Mouse (Mus musculus): ENCODE results near the gene Cacng8. TPM values are rescaled to one million over a fixed set of nuclear protein-coding genes. Genes with fewer than 3 reads are reported as not detected.
"Not testable (repeated sequence)": the region's sequence is repeated elsewhere in the genome, so short reads cannot be mapped to it uniquely, and the experiment has no call there.

Gene Cacng8
- total RNA-seq, 2 experiments from 2014 or later: 166 TPM

GRCm38 (mm10) chr7:3386036-3386730 is 4.3 kb upstream of the Cacng8 start:
- no peak for DNase-seq (ENCODE audit: low spot score in 2 of 2)

GRCm38 (mm10) chr7:3387761-3388160 is 2.7 kb upstream of the Cacng8 start:
- no peak for DNase-seq (ENCODE audit: low spot score in 2 of 2)

GRCm38 (mm10) chr7:3388885-3389284 is 1.6 kb upstream of the Cacng8 start:
- DNase-seq (ENCODE audit: low spot score in 2 of 2): no peak

GRCm38 (mm10) chr7:3389444-3390412 is 755 bp upstream of the Cacng8 start:
- peak; percentile 81 to 87 for DNase-seq (ENCODE audit: low spot score in 2 of 2)

- no peak for DNase-seq (ENCODE audit: low spot score in 2 of 2)
These were observed 583 bp downstream of the Cacng8 start for GRCm38 (mm10) chr7:3391081-3391451.

- no peak for DNase-seq (ENCODE audit: low spot score in 2 of 2)
These were observed 1.3 kb downstream of the Cacng8 start for GRCm38 (mm10) chr7:3391809-3392208.

GRCm38 (mm10) chr7:3397355-3397754 is 6.9 kb downstream of the Cacng8 start:
- no peak for DNase-seq (ENCODE audit: low spot score in 2 of 2)

GRCm38 (mm10) chr7:3397797-3398196 is 7.3 kb downstream of the Cacng8 start:
- no peak for DNase-seq (ENCODE audit: low spot score in 2 of 2)

GRCm38 (mm10) chr7:3398363-3398762 is 7.9 kb downstream of the Cacng8 start:
- DNase-seq (ENCODE audit: low spot score in 2 of 2): not testable (repeated sequence)

GRCm38 (mm10) chr7:3399937-3400336 is 9.5 kb downstream of the Cacng8 start:
- no peak for DNase-seq (ENCODE audit: low spot score in 2 of 2)

- no peak for DNase-seq (ENCODE audit: low spot score in 2 of 2)
These were observed 19.4 kb downstream of the Cacng8 start for GRCm38 (mm10) chr7:3409729-3410520.

GRCm38 (mm10) chr7:3411160-3411941 is 20.9 kb downstream of the Cacng8 start:
- DNase-seq (ENCODE audit: low spot score in 2 of 2): no peak

GRCm38 (mm10) chr7:3412036-3412435 is 21.6 kb downstream of the Cacng8 start:
- DNase-seq (ENCODE audit: low spot score in 2 of 2): peak in 1 of 2 experiments; percentile 60

- DNase-seq (ENCODE audit: low spot score in 2 of 2): no peak
These were observed 24.4 kb downstream of the Cacng8 start for GRCm38 (mm10) chr7:3414888-3415287.

- no peak for DNase-seq (ENCODE audit: low spot score in 2 of 2)
These were observed 24.9 kb downstream of the Cacng8 start for GRCm38 (mm10) chr7:3415378-3415777.

GRCm38 (mm10) chr7:3419941-3420340 is 29.5 kb downstream of the Cacng8 start:
- no peak for DNase-seq (ENCODE audit: low spot score in 2 of 2)

GRCm38 (mm10) chr7:3420466-3420865 is 30.0 kb downstream of the Cacng8 start:
- no peak for DNase-seq (ENCODE audit: low spot score in 2 of 2)

- no peak for DNase-seq (ENCODE audit: low spot score in 2 of 2)
These were observed 30.8 kb downstream of the Cacng8 start for GRCm38 (mm10) chr7:3421297-3421696.

- no peak for DNase-seq (ENCODE audit: low spot score in 2 of 2)
These were observed 31.6 kb downstream of the Cacng8 start for GRCm38 (mm10) chr7:3422051-3422450.

- DNase-seq (ENCODE audit: low spot score in 2 of 2): no peak
These were observed 32.9 kb downstream of the Cacng8 start for GRCm38 (mm10) chr7:3423430-3423829.

- no peak for DNase-seq (ENCODE audit: low spot score in 2 of 2)
These were observed 33.4 kb downstream of the Cacng8 start, which contains the start of gene Cacng6 for GRCm38 (mm10) chr7:3423895-3424294. Gene Cacng6, plus strand, starts transcription at chr7:3424195.
